Mouse (Mus musculus): ENCODE measurements around the gene Pnmt. TPM values are rescaled to one million over a fixed set of nuclear protein-coding genes. Genes with fewer than 3 reads are reported as not detected.

The Pnmt gene
- total RNA-seq (2021), result not detected
- long read RNA-seq, experiment 1, result 0 reads
- long read RNA-seq, experiment 2, result 0 reads

DNA sequence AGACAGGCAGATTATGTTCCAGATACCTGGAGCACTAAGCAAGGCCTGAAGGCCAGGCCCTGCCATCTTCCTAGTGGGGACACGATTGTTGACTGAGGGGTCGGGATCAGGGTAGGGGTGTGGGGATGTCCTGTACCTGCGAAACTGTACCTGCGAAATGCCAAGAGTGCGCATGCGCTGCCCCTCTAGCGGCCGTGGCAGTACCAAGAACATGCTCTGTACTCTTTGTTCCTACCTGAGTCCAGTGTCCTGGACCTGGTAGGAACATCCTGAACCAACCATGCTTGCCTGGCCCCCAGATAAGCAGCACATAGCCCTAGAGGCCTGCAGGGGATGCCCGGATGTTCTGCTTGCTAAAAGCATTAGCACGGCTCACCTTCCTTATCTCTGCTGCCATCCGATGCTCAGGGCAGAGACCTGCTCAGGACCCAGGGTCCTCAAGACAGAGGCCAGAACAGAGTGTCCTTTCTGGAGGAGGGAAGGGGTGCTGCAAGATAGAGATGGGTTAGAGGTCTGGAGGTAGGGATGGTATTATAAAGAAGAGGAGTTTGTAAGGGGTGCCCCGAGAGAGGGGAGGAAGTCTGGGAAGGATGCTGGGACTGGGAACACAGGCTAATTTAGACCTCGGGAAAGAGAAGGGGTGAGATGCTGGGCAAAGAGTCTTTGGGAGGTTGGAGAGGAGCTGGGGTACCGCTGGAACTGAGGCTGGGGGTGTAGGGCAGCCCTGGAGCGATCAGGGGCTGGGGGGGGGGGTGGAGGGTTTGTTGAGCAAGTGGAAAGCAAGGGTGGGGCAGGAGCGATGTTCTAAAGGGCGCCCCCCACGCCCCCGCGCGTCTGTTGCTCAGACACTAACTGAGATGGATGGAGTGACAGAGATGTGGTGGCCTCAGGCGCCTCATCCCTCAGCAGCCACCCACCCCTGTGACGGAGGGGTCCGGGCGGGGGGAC lies at the start of gene Pnmt:
Gene Pnmt, plus strand, starts transcription at position 813 of the 948 bp plus-strand sequence.
- Histone ChIP-seq H3K27ac (no peak within 1 kb of the TSS), H3K4me3 (no peak within 1 kb of the TSS)
- no peak for TF ChIP-seq CTCF (conservative IDR thresholded peaks at IDR 0.05)
- no peak for DNase-seq (ENCODE audit: low spot score in 2 of 2)

DNA sequence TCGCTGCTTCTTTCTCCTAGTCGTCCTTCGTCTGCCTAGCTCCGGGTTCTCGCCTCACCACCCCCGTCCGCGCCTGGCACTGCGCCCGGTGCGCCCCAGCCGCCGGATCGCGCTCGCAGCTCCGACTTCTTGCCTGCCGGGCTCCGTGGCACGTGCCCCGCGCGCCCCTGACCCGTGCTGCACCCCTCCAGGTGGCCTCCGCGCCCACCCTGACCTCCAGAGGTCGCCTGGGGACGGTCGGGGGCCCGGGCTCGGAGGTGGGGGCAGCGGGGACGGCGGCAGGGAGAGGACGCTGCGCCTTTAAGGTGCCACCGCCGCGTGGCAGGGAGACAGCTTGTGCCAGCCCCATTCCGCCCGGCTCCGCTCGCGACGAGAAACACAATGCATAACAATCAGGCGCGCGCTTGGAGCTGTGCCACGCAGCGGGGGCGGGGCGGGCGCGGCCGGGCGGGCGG lies 47.7 kb upstream of the Pnmt start:
- peak; percentile 74 to 76 for DNase-seq (ENCODE audit: low spot score in 2 of 2)
- H3K27ac ChIP-seq, result peak overlapping the region; percentile 99
- peak overlapping the region; percentile 63 for H3K4me3 ChIP-seq
- TF ChIP-seq CTCF (conservative IDR thresholded peaks at IDR 0.05), result no peak

DNA sequence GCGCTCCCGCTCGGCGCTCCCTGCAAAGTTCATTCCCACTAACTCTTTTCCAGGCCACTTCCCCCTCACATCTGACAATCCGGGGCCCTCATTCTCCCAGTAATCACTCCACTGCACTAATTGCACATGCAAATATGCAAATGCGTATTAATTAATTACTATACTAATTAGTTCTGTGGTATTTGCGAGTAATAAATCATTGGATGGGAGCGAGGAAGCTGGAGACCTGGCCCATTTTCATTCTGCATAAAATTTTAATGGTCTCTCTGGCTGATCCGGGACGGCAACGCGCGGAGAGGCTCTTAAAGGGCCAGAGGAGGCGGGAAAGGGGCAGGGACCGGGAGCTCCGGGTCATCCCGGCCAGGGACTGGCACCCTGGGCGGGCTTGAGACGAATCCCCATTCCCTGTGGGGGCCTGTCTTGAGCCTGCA lies 47.2 kb upstream of the Pnmt start:
- no peak for DNase-seq (ENCODE audit: low spot score in 2 of 2)
- peak overlapping the region; percentile 63 for H3K4me3 ChIP-seq
- peak overlapping the region; percentile 99 for H3K27ac ChIP-seq
- no peak for TF ChIP-seq CTCF (conservative IDR thresholded peaks at IDR 0.05)

- DNase-seq (ENCODE audit: low spot score in 2 of 2), result no peak
- Histone ChIP-seq H3K27ac (peak overlapping the region; percentile 99), H3K4me3 (peak overlapping the region; percentile 63)
- TF ChIP-seq CTCF (conservative IDR thresholded peaks at IDR 0.05), result no peak
Measured at GRCm38 (mm10) chr11:98339679-98340287, 46.5 kb upstream of the Pnmt start.

GRCm38 (mm10) chr11:98340597-98340996 lies 45.7 kb upstream of the Pnmt start:
- no peak for TF ChIP-seq CTCF (conservative IDR thresholded peaks at IDR 0.05)
- no peak overlapping the region for H3K27ac ChIP-seq

GRCm38 (mm10) chr11:98341174-98341573 lies 45.1 kb upstream of the Pnmt start:
- no peak overlapping the region for H3K27ac ChIP-seq
- DNase-seq (ENCODE audit: low spot score in 2 of 2), result no peak
- no peak for TF ChIP-seq CTCF (conservative IDR thresholded peaks at IDR 0.05)
- H3K4me3 ChIP-seq, result no peak overlapping the region

More at GRCm38 (mm10) chr11:98340597-98340996, 45.7 kb upstream of the Pnmt start:
- no peak overlapping the region for H3K4me3 ChIP-seq
- no peak for DNase-seq (ENCODE audit: low spot score in 2 of 2)

DNA sequence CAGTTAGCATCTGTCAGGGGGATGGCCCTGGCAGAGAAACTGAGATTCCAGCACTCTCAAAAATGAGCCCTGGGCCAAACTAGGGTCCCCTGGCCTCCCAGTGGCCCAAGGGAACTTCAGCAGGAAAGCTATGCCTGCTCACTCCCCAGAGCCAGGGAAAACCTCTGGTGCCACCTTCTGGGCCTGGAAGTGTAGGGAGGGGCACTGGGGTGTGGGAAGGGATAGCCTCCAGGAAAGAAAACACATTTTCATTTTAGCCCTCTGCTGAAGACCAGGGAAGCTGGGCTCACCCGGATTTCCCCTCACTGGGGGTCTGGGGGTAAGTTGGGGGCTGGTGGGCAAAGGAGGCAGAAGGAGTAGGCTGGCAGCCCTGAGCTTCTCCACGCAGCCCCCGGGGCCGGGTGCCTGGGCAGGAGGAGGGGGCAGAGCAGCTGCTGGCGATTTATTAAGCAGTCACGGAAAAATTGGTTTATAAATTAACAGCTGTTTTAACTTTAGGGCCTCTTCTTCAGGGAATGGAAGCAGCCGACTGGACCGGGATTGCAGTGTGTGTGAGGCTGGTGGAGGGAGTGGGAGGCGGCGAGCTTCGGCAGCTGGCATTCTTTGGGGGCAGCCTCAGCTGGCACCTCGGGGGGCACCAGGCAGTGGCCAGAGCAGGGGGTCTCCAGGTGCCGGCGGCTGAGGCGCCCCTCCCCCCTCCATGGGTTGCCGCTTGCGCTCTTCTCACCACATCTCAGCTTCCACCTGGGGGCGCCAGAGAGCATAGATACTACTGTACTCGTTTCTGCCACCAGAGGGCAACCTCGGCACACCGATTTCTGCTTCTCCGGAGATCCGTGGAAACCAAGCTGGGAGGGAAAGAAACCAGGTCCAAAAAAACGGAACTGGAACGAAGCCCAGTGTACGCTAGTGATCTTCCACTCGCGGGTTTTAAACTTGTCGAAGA lies 44.0 kb upstream of the Pnmt start:
- DNase-seq (ENCODE audit: low spot score in 2 of 2), result peak; percentile 93 to 98
- H3K4me3 ChIP-seq, result peak overlapping the region; percentile 58
- peak overlapping the region; percentile 79 for H3K27ac ChIP-seq
- TF ChIP-seq CTCF (conservative IDR thresholded peaks at IDR 0.05), result peak; percentile 100

DNA sequence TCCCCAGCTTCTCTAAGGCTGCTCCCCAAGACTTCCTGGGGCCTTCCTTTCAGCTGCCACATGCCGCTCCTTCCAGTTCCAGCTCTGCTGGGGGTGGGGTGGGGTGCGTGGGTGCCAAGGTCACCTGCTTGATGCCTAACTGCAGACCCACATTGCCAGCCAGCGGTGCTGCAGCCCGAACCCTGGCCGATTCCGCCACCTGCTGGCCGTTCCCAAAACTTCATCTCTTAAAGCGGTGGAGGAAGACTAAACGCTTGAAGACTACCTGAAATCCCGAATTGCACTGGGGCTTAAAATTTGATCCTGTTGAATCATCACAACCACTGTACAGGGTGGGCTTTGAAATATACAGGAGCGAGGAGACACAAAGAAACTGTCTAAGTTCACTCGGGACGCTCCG lies 41.0 kb upstream of the Pnmt start:
- peak overlapping the region; percentile 38; the same call in 1 of the 2 replicates for H3K4me3 ChIP-seq
- DNase-seq (ENCODE audit: low spot score in 2 of 2), result peak; percentile 81 to 89
- TF ChIP-seq CTCF (conservative IDR thresholded peaks at IDR 0.05), result peak; percentile 88
- H3K27ac ChIP-seq, result no peak overlapping the region

DNA sequence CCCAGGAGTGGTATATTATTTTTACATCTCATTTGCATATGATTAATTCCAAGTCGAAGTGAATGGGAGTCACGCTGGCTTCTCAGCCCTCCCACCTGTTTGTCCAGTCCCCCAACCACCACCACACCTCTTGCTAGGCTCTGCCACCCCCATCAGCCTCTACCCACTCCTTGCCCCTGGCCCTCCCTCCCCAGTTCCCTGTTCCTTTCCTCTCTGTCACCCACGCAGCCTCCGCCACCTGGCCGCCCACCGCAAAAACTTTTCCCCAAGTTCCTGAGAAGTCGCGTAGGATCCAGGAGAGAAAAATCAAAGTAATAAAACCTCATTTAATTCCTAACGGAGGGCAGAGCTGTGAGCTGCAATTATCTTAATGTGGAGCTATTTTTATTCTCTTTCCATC lies 40.1 kb upstream of the Pnmt start:
- no peak for DNase-seq (ENCODE audit: low spot score in 2 of 2)

GRCm38 (mm10) chr11:98347385-98348082 lies 38.7 kb upstream of the Pnmt start:
- no peak for DNase-seq (ENCODE audit: low spot score in 2 of 2)
- Histone ChIP-seq H3K4me3 (peak overlapping the region; percentile 79), H3K27ac (peak overlapping the region; percentile 88; the same call in 1 of the 2 replicates)
- no peak for TF ChIP-seq CTCF (conservative IDR thresholded peaks at IDR 0.05)

More for the DNA sequence above, 40.1 kb upstream of the Pnmt start:
- TF ChIP-seq CTCF (conservative IDR thresholded peaks at IDR 0.05), result no peak
- H3K4me3 ChIP-seq, result no peak overlapping the region
- H3K27ac ChIP-seq, result no peak overlapping the region

GRCm38 (mm10) chr11:98348083-98348961 lies 37.9 kb upstream of the Pnmt start, which contains the start of gene Ppp1r1b:
Gene Ppp1r1b (plus strand): TSS chr11:98348404.
- DNase-seq (ENCODE audit: low spot score in 2 of 2), result peak; percentile 77 to 80
- TF ChIP-seq CTCF (conservative IDR thresholded peaks at IDR 0.05), result peak; percentile 10; the same call in 1 of the 2 replicates
- H3K4me3 ChIP-seq, result peak within 1 kb of the TSS; percentile 79

More at GRCm38 (mm10) chr11:98348083-98348961, 37.9 kb upstream of the Pnmt start, which contains the start of gene Ppp1r1b:
- peak within 1 kb of the TSS; percentile 88 for H3K27ac ChIP-seq

Data from layer of hippocampus, adult 2 months (tissue).